Mouse (Mus musculus) forebrain, embryonic 10.5 days (tissue): ENCODE results near the gene Gabpb1. TPM values are rescaled to one million over a fixed set of nuclear protein-coding genes. Genes with fewer than 3 reads are reported as not detected.
"Not testable (repeated sequence)": the region's sequence is repeated elsewhere in the genome, so short reads cannot be mapped to it uniquely, and the experiment has no call there.

Experiments
- DNase-seq: peaks from one replicate; pipeline ENCODE4 v3.0.0-alpha.2; 2017; ENCODE audit warnings: low spot score; ENCODE audit errors: extremely low spot score
- H3K27ac ChIP-seq: fragments of 300-500 bp; sonication (generic); 2 replicates; pipeline ENCODE4 v1.5.1; 2016; ENCODE audit warnings: mild to moderate bottlenecking
- H3K27me3 ChIP-seq: fragments of 300-500 bp; sonication (generic); 2 replicates; pipeline ENCODE4 v1.6.1; 2016; ENCODE audit warnings: mild to moderate bottlenecking; ENCODE audit not compliant: poor library complexity, severe bottlenecking
- H3K36me3 ChIP-seq: fragments of 300-500 bp; sonication (generic); replicated peaks from 2 replicates; pipeline ENCODE4 v1.6.1; 2016; ENCODE audit warnings: mild to moderate bottlenecking, moderate library complexity
- H3K4me1 ChIP-seq: fragments of 300-500 bp; sonication (generic); 2 replicates; pipeline ENCODE4 v1.6.1; 2016
- H3K4me3 ChIP-seq: fragments of 300-500 bp; sonication (generic); 2 replicates; pipeline ENCODE4 v1.5.1; 2016; ENCODE audit warnings: mild to moderate bottlenecking, moderate library complexity
- H3K9me3 ChIP-seq: fragments of 300-500 bp; sonication (generic); 2 replicates; pipeline ENCODE4 v1.6.1; 2016; ENCODE audit warnings: mild to moderate bottlenecking, moderate library complexity
- WGBS: fragments of 180-500 bp; shearing (Covaris S2); methylation state at CpG from one replicate; pipeline ENCODE4 v1.1.7; 2016; 5-methylcytosine and 5-hydroxymethylcytosine counted together
- polyA plus RNA-seq: library from polyadenylated mRNA; unstranded; fragments of >200 nt; fragmentation: Nextera tagmentation; extraction: Ambion mirVana; gene quantifications from 2 replicates; pipeline ENCODE4 v1.2.1, GENCODE M21; 2016

Gene Gabpb1
- polyA plus RNA-seq, 1 experiment from 2014 or later, result 77.4 TPM

DNA sequence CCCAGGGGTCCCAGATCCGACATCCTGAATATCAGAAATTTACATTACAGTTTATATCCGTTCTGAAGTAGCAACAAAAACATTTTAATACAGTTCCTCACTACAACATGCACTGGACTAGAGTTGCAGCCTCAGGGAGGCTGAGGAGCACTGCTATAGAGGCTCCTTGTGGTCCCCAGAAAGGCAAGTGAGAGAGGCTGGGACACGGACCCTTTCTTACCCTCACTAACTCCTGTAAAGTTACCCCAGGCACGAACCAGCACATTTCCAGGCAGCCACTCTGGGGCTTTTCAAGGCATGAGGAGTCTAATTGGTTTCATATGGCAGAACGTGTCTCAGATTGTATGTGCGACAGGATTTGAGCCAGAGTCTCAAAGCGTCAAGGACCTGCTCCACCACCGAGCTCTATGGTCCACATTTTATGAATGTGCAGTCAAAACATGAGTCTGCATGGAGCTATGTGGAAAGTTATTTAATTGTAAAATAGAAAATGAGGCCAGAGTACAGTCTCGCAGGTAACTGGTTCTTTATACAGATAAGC is 47.6 kb downstream of the Gabpb1 start:
- no peak for DNase-seq
- H3K27ac ChIP-seq, result no peak overlapping the region
- H3K27me3 ChIP-seq, result no peaks in the 10 kb centered on the region
- no peak overlapping the region for H3K4me3 ChIP-seq
- WGBS, result 81% methylated on average over 9 of the region's 9 CpGs
- peaks cover 7% of the 10 kb centered on the region; the same call in 1 of the 2 replicates for H3K4me1 ChIP-seq
- peaks cover 3% of the 10 kb centered on the region; the same call in 1 of the 2 replicates for H3K9me3 ChIP-seq
- H3K36me3 ChIP-seq, result peaks cover 69% of the 10 kb centered on the region

DNA sequence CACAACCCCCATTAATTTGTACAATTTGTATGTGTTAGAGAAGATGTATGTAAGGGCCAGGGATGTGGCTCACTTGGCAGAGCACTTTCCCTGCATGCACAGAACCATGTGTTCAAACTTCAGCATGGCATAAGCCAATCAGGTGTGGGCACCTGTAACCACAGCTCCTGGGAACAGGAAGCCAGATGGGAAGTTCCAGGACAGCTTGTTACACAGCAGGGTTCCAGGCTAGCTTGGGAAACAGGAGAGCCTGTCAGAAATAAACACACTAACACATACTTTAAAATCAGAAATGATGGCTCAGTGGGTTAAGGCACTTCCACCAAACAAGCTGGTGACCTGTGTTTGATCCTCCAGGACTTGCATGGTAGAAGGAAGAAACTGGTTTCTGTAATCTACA is 53.0 kb downstream of the Gabpb1 start:
- H3K4me1 ChIP-seq, result peaks cover 15% of the 10 kb centered on the region
- no peak overlapping the region for H3K27ac ChIP-seq
- no peak for DNase-seq
- H3K9me3 ChIP-seq, result peaks cover 3% of the 10 kb centered on the region; the same call in 1 of the 2 replicates
- peaks cover 18% of the 10 kb centered on the region for H3K36me3 ChIP-seq
- H3K4me3 ChIP-seq, result no peak overlapping the region
- no peaks in the 10 kb centered on the region for H3K27me3 ChIP-seq

GRCm38 (mm10) chr2:126622455-126622854 is 53.7 kb downstream of the Gabpb1 start:
- peaks cover 12% of the 10 kb centered on the region for H3K36me3 ChIP-seq
- H3K4me1 ChIP-seq, result peaks cover 15% of the 10 kb centered on the region
- H3K4me3 ChIP-seq, result no peak overlapping the region
- H3K27me3 ChIP-seq, result no peaks in the 10 kb centered on the region
- no peak for DNase-seq
- WGBS, result 91% methylated on average over 2 of the region's 2 CpGs
- H3K27ac ChIP-seq, result no peak overlapping the region
- H3K9me3 ChIP-seq, result peaks cover 3% of the 10 kb centered on the region; the same call in 1 of the 2 replicates

GRCm38 (mm10) chr2:126619249-126619704 is 56.9 kb downstream of the Gabpb1 start, which contains the start of gene Hdc:
Gene Hdc, minus strand, starts transcription at chr2:126619299.
- Histone ChIP-seq H3K36me3 (no peaks in the 10 kb centered on the region), H3K9me3 (no peaks in the 10 kb centered on the region), H3K27me3 (no peaks in the 10 kb centered on the region), H3K4me1 (peaks cover 15% of the 10 kb centered on the region), H3K27ac (no peak within 1 kb of the TSS), H3K4me3 (no peak within 1 kb of the TSS)
- WGBS, result 75% methylated on average over 14 of the region's 14 CpGs
- no peak for DNase-seq

DNA sequence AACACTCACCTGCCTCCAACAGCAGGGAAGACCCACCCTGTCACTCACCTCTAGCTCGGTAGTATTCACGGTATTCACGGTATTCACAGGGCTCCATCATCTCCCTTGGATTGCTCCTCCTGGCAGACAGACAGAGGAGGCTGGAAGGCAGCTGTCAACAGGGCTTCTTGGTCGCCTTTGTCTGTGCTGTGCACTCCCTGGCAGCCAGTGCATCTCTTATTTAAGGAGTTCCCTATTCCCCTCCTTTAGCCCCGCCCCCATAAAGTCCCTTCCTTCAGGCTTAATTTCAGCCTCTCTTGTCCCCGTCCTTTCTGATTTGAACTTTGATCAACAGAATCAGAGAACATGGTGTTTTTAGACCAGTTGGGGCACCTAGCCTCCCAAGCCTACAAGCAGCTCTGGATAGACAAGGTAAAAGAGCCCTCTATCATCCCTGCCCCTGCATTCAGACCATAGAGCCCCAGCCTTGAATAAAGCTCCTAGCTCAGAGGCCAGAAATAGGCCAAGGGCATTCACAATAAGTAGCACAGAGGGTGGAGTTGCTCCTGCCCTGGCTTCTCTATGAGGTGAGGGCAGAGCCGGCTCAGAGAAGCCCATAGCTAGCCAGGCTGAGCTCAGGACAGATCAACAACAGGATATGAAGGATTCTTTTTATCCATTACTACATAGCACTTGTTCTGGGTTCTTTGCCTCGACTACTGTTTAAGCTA is 57.5 kb downstream of the Gabpb1 start:
- H3K9me3 ChIP-seq, result no peaks in the 10 kb centered on the region
- DNase-seq, result no peak
- no peaks in the 10 kb centered on the region for H3K36me3 ChIP-seq
- H3K27me3 ChIP-seq, result no peaks in the 10 kb centered on the region
- H3K4me1 ChIP-seq, result peaks cover 9% of the 10 kb centered on the region
- 34% methylated on average over 8 of the region's 8 CpGs for WGBS
- H3K27ac ChIP-seq, result no peak overlapping the region
- H3K4me3 ChIP-seq, result no peak overlapping the region

- 90% methylated on average over 3 of the region's 3 CpGs for WGBS
- H3K27me3 ChIP-seq, result no peaks in the 10 kb centered on the region
- H3K27ac ChIP-seq, result no peak overlapping the region
- no peaks in the 10 kb centered on the region for H3K9me3 ChIP-seq
- H3K36me3 ChIP-seq, result no peaks in the 10 kb centered on the region
- H3K4me3 ChIP-seq, result no peak overlapping the region
- no peak for DNase-seq
- H3K4me1 ChIP-seq, result peaks cover 8% of the 10 kb centered on the region
These were observed 60.8 kb downstream of the Gabpb1 start for GRCm38 (mm10) chr2:126615355-126615754.

DNA sequence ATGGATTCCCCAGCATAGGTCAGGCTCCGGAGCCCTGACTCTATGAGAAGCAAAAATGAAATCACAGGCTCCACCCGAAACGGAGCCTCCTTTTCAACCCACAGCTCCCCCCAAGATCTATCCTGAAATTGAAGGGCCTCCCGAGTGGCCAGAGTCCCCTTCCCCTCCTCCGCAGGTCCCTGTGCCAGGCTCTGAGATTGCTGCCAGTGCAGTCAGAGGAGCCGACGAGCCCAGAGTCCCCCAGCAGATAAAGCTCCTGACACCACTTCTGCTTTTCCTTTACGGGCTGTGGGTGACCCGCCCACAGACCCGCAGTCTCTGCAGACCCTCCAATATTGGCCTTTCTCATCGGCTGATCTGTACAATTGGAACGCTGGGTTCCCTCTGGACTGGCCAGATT is 66.5 kb downstream of the Gabpb1 start:
- H3K27me3 ChIP-seq, H3K4me1 ChIP-seq, H3K9me3 ChIP-seq, DNase-seq, H3K36me3 ChIP-seq, H3K4me3 ChIP-seq, H3K27ac ChIP-seq: not testable (repeated sequence)
- 82% methylated on average over 12 of the region's 12 CpGs for WGBS

DNA sequence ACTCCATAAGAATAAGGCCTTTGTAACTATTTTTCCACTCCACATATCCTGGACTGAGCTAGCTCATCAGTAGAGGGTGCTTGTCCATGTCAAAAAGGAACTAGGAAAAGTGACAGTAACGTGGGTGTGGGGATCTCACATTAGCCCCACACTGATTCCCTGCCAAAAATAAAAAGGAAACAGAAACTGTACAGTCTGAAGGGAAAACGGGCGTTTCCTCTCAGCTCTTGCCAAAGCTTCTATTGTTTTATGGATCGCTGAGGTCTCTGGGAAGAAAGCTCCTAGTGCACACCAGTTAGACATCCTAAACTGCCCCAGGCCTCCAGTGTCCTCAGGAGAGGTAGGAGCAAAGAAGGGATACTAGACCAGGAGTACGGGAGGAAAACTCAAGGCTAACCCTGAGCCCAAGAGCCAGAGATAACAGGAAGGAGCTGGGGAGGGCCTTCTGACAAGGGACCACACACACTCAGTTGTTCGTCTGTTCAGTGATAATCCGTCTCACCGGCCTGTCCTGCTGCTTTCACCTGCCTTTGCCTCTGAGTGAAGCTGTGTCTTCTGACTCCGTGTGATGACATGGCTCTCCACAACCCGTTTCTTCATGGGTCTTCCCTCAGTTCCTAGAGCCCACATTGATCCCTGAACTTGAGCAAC is 68.5 kb downstream of the Gabpb1 start:
- DNase-seq, result no peak
- WGBS, result 82% methylated on average over 10 of the region's 10 CpGs
- Histone ChIP-seq H3K4me3 (no peak overlapping the region), H3K9me3 (no peaks in the 10 kb centered on the region), H3K27ac (no peak overlapping the region), H3K36me3 (no peaks in the 10 kb centered on the region), H3K4me1 (no peaks in the 10 kb centered on the region), H3K27me3 (no peaks in the 10 kb centered on the region)

DNA sequence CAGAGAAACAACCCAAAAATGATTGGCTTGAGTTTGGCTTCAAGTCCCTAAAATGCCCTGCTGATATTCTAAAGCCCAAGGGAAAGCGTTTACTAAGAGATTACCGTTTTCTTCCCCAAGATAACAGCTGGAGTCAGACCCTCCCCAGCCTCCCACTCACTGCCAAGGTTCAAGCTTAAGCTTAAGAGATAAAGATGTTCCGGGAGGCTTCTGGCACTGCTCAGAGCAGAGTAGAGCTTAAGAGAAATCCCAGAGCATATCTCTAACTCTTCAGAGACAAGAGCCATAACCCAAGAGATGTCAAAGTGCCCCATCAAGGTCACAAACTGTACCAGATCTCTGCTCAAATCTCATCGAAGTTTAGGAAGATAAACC is 69.5 kb downstream of the Gabpb1 start:
- Histone ChIP-seq H3K9me3 (no peaks in the 10 kb centered on the region), H3K4me3 (no peak overlapping the region), H3K36me3 (no peaks in the 10 kb centered on the region), H3K4me1 (no peaks in the 10 kb centered on the region), H3K27me3 (no peaks in the 10 kb centered on the region), H3K27ac (no peak overlapping the region)
- WGBS, result 79% methylated on average over 4 of the region's 4 CpGs
- DNase-seq, result no peak

- Histone ChIP-seq H3K27me3 (no peaks in the 10 kb centered on the region), H3K4me3 (no peak overlapping the region), H3K9me3 (no peaks in the 10 kb centered on the region), H3K4me1 (no peaks in the 10 kb centered on the region), H3K27ac (no peak overlapping the region), H3K36me3 (no peaks in the 10 kb centered on the region)
- no peak for DNase-seq
- WGBS, result 89% methylated on average over 15 of the region's 15 CpGs
These were observed 70.0 kb downstream of the Gabpb1 start for GRCm38 (mm10) chr2:126606061-126606687.

- no peak overlapping the region for H3K27ac ChIP-seq
These were observed 74.1 kb downstream of the Gabpb1 start for GRCm38 (mm10) chr2:126601918-126602600.

GRCm38 (mm10) chr2:126600533-126600932 is 75.6 kb downstream of the Gabpb1 start:
- WGBS, result 87% methylated on average over 14 of the region's 14 CpGs
- no peak overlapping the region for H3K4me3 ChIP-seq
- H3K4me1 ChIP-seq, result 0 out of 2 replicates have a peak, but pooled peaks cover 3% of the 10 kb centered on the region
- no peak overlapping the region for H3K27ac ChIP-seq
- DNase-seq, result no peak
- no peaks in the 10 kb centered on the region for H3K27me3 ChIP-seq
- H3K9me3 ChIP-seq, result no peaks in the 10 kb centered on the region
- no peaks in the 10 kb centered on the region for H3K36me3 ChIP-seq

More at GRCm38 (mm10) chr2:126601918-126602600, 74.1 kb downstream of the Gabpb1 start:
- H3K36me3 ChIP-seq, result no peaks in the 10 kb centered on the region
- 89% methylated on average over 14 of the region's 14 CpGs for WGBS
- H3K27me3 ChIP-seq, result no peaks in the 10 kb centered on the region
- no peak overlapping the region for H3K4me3 ChIP-seq
- no peak for DNase-seq
- 0 out of 2 replicates have a peak, but pooled peaks cover 3% of the 10 kb centered on the region for H3K4me1 ChIP-seq
- no peaks in the 10 kb centered on the region for H3K9me3 ChIP-seq
